Mouse (Mus musculus) limb, embryonic 11.5 days (tissue): Measurements from ENCODE around the gene Cux2. TPM values are rescaled to one million over a fixed set of nuclear protein-coding genes. Genes with fewer than 3 reads are reported as not detected.

Experiments used
- ATAC-seq: fragments of 200-750 bp; cut with Nextera tagmentation; 2 replicates; pipeline ENCODE4 v1.8.0; 2017; ENCODE audit warnings: low read depth; ENCODE audit not compliant: insufficient number of reproducible peaks, low FRiP score, low TSS enrichment
- DNase-seq: peaks from one replicate; pipeline ENCODE4 v3.0.0-alpha.2; 2015; ENCODE audit warnings: low spot score
- H3K27ac ChIP-seq: fragments of 300-500 bp; sonication (generic); replicated peaks from 2 replicates; pipeline ENCODE4 v1.5.1; 2014; ENCODE audit warnings: low read depth, mild to moderate bottlenecking, low read length
- H3K27me3 ChIP-seq: fragments of 300-500 bp; sonication (generic); 2 replicates; pipeline ENCODE4 v1.6.1; 2014; ENCODE audit warnings: mild to moderate bottlenecking, low read length, mixed read lengths; ENCODE audit not compliant: control insufficient read depth, insufficient read depth
- H3K36me3 ChIP-seq: fragments of 300-500 bp; sonication (generic); 2 replicates; pipeline ENCODE4 v1.6.1; 2014; ENCODE audit warnings: mild to moderate bottlenecking, low read length, moderate library complexity, mixed read lengths; ENCODE audit not compliant: control insufficient read depth, insufficient read depth
- H3K4me1 ChIP-seq: fragments of 300-500 bp; sonication (generic); 2 replicates; pipeline ENCODE4 v1.6.1; 2014; ENCODE audit warnings: low read length, mixed read lengths; ENCODE audit not compliant: control insufficient read depth, insufficient read depth
- H3K4me2 ChIP-seq: fragments of 300-500 bp; sonication (generic); 2 replicates; pipeline ENCODE4 v1.6.1; 2014; ENCODE audit warnings: low read depth, mild to moderate bottlenecking, moderate library complexity; ENCODE audit not compliant: severe bottlenecking
- H3K4me3 ChIP-seq: fragments of 300-500 bp; sonication (generic); 2 replicates; pipeline ENCODE4 v1.5.1; 2014; ENCODE audit warnings: low read depth, low read length
- H3K9ac ChIP-seq: fragments of 300-500 bp; sonication (generic); 2 replicates; pipeline ENCODE4 v1.6.1; 2014; ENCODE audit warnings: mild to moderate bottlenecking, low read length
- H3K9me3 ChIP-seq: fragments of 300-500 bp; sonication (generic); 2 replicates; pipeline ENCODE4 v1.6.1; 2016; ENCODE audit warnings: low read length; ENCODE audit not compliant: control insufficient read depth
- WGBS: fragments of 180-500 bp; shearing (Covaris S2); extraction: QIAGEN DNeasy Blood & Tissue Kit; methylation state at CpG from one replicate; pipeline ENCODE4 v1.1.7; 2014; 5-methylcytosine and 5-hydroxymethylcytosine counted together
- polyA plus RNA-seq: library from polyadenylated mRNA; unstranded; fragments of >200 nt; fragmentation: Nextera tagmentation; extraction: Ambion mirVana; gene quantifications from 2 replicates; pipeline ENCODE4 v1.2.1, GENCODE M21; 2014

Gene Cux2
- polyA plus RNA-seq, 1 experiment from 2014 or later: 3.7 TPM

DNA sequence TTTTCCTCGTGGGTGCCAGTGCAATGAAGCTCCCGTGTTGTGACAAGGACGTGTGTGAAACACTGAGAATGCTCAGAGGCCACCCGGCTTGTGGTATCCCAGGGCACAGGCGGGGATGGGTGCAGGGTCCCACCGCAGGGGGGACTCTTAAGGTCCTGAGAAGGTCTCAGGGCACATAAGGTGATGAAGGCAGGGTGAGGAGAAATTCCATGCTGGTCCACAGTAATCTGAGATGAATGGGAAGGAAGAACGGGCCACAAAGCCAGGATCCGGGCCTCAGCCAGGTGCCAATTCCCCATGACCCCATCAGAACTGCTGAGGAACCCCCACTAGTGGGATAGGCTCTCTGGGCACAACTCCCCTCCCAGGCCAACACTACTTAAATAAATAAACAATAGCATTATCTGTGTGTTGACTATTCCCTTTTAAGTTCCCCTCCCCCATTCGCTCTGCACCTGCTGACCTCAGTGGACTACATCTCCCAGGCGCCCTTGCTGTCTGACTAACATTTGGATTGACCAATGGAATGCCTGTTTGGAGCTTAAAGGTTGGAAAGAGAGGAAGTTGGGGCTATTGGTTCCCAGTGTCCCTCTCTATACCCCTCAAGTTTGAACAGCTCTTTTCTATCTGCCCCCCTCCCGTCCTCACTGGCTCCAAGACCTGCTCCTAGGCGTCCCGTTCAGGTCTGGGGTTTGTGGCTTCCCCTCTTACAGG lies 4.4 kb upstream of the Cux2 start:
- ATAC-seq: 0 out of 2 replicates have a peak, but pooled peaks have one; percentile 5
- peaks cover 6% of the 10 kb centered on the region for H3K27me3 ChIP-seq
- H3K27ac ChIP-seq: no peak overlapping the region
- 0 out of 2 replicates have a peak overlapping the region, but pooled peaks have one; percentile 20 for H3K4me2 ChIP-seq
- no peaks in the 10 kb centered on the region for H3K36me3 ChIP-seq
- DNase-seq: peak; percentile 68
- no peak overlapping the region for H3K9ac ChIP-seq
- WGBS: 32% methylated on average over 13 of the region's 13 CpGs
- H3K4me1 ChIP-seq: peaks cover 10% of the 10 kb centered on the region
- peaks cover 5% of the 10 kb centered on the region; the same call in 1 of the 2 replicates for H3K9me3 ChIP-seq
- no peak overlapping the region for H3K4me3 ChIP-seq

DNA sequence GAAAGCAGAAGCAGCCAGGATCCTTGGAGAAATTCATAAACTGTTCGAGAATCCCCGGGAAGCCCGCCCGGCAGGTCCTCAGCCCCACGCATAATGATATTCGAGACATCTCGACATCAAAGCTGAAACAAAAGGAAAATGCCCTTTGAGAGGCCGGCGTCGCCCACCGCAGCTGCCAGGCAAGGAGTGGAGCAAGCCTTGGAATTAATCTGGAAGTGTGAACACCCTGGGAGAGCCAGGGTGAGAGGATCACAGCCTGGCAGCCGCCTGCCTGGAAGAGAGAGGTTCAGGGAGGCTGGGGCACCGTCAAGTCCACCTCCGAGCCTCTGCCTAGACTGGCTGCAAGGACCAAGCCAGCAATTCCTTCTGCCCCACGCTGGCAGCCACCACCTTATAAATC lies 3.7 kb upstream of the Cux2 start:
- no peak for DNase-seq
- WGBS: 10% methylated on average over 15 of the region's 15 CpGs
- peaks cover 13% of the 10 kb centered on the region for H3K27me3 ChIP-seq
- no peak overlapping the region for H3K4me3 ChIP-seq
- no peak overlapping the region for H3K4me2 ChIP-seq
- no peaks in the 10 kb centered on the region for H3K36me3 ChIP-seq
- no peak for ATAC-seq
- peaks cover 5% of the 10 kb centered on the region; the same call in 1 of the 2 replicates for H3K9me3 ChIP-seq
- H3K4me1 ChIP-seq: peaks cover 13% of the 10 kb centered on the region
- H3K9ac ChIP-seq: no peak overlapping the region
- no peak overlapping the region for H3K27ac ChIP-seq

DNA sequence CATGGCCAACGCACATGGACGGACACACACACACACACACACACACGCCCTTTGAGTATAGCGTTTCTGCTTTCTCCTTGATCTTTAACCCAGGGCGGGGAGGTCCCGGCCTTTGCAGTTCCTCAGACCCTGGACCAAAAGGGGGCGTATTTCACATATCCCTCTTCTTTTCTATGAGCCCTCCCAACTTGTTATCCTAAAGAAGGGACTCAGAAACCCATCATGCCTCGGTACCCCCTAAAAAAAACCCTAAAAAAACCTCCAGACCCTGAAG lies 867 bp upstream of the Cux2 start:
- Histone ChIP-seq H3K36me3 (no peaks in the 10 kb centered on the region), H3K4me2 (peak overlapping the region; percentile 53), H3K9ac (no peak overlapping the region; the same call in 1 of the 2 replicates), H3K4me3 (peak overlapping the region; percentile 66; the same call in 1 of the 2 replicates), H3K9me3 (no peaks in the 10 kb centered on the region), H3K27ac (no peak overlapping the region), H3K27me3 (peaks cover 38% of the 10 kb centered on the region), H3K4me1 (peaks cover 17% of the 10 kb centered on the region)
- DNase-seq (no peak), ATAC-seq (no peak)
- 3% methylated on average over 8 of the region's 8 CpGs for WGBS

DNA sequence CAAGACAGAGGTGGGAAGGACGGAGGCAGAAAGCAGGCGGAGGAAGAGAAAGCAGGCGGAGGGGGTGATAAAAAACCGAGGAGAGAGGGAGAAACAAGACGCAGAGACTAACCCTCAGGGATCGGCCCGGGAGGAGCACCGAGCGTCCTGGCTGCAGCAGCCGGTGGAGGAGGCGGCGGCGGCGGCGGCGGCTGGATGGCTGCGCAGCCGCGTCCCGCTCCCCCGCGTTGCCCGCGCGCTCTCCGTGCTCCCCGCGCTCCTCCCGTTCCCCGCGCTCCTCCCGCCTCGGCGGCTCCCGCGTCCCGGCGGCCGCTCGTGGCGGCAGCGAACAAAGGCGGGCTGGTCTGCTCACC lies 262 bp downstream of the Cux2 start:
- Histone ChIP-seq H3K9ac (peak overlapping the region; percentile 74), H3K4me3 (peak overlapping the region; percentile 66), H3K27ac (no peak overlapping the region), H3K36me3 (no peaks in the 10 kb centered on the region), H3K4me1 (peaks cover 17% of the 10 kb centered on the region), H3K27me3 (peaks cover 39% of the 10 kb centered on the region), H3K9me3 (no peaks in the 10 kb centered on the region), H3K4me2 (peak overlapping the region; percentile 53)
- ATAC-seq: no peak
- peak; percentile 73 for DNase-seq
- WGBS: 0% methylated on average over 7 of the region's 43 CpGs

DNA sequence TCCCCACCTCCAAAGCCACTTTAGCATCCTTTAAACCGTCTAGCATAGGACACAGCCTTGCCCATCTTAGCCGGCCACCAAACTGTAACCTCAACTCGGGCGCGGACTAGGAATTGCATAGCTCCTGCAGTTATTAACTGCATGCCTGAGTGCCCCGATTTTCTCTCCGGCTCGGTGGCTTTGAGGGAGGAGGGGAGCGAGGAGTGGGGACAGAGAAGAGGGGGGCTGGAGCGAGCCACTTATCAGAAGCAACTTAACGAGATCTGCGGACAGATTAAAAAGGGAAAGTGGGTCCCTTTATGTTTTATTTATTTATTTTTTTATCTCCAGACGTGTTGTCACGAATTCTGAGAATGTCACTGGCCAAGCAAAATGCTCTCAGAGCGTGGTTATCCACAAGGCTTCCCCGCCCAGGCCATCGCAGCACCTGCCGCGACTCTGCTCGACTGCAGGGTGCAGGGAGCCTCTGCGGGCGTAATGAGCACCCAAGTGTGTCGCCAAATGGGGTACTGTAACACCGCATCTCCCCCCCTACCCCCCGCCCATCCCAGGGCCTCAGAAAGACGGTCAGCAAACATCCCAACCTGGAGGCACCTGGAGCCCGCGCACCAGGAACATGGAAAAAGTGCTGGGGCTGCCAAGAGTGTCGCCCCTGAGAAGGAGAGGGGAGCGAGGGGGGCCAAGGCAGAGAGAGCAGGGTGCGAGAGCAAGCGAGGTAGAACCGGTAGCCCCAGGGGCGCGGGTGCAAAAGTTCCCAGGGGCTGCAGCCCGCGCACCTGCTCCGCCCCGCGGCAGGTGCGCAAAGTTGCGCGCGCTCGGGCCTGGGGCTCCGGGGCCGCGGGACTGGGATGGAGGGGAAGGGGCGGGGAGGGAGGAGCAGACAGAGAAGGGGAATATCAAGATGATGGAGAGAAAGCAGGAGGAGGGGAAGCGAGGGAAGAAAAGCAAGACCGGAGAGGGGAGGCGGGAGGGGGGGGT lies 927 bp downstream of the Cux2 start:
- Histone ChIP-seq H3K9ac (no peak overlapping the region), H3K9me3 (no peaks in the 10 kb centered on the region), H3K4me1 (peaks cover 17% of the 10 kb centered on the region), H3K4me2 (peak overlapping the region; percentile 53), H3K36me3 (no peaks in the 10 kb centered on the region), H3K4me3 (peak overlapping the region; percentile 66), H3K27me3 (peaks cover 36% of the 10 kb centered on the region), H3K27ac (no peak overlapping the region)
- ATAC-seq (no peak), DNase-seq (peak; percentile 45)
- 1% methylated on average over 52 of the region's 52 CpGs for WGBS

DNA sequence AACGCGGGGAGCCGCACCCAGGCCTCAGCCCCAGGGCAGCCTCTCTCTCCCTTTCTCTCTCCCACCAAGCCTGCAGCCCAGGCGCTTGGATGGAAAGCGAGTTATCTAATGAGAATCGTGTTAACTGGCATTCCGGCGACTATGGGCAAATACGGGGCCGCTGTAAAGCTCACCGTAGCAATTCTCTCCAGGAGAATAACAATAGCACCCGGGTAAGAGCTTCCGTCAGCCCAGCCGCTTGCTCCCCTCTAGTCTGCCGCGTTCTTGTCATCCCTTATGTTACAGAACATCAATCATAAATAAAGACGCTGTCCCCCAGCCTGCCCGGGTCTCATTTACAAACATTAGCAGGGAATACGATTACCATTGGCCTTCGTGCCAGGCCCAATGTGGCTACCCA lies 1.6 kb downstream of the Cux2 start:
- peaks cover 33% of the 10 kb centered on the region for H3K27me3 ChIP-seq
- H3K36me3 ChIP-seq: no peaks in the 10 kb centered on the region
- H3K4me2 ChIP-seq: peak overlapping the region; percentile 53; the same call in 1 of the 2 replicates

DNA sequence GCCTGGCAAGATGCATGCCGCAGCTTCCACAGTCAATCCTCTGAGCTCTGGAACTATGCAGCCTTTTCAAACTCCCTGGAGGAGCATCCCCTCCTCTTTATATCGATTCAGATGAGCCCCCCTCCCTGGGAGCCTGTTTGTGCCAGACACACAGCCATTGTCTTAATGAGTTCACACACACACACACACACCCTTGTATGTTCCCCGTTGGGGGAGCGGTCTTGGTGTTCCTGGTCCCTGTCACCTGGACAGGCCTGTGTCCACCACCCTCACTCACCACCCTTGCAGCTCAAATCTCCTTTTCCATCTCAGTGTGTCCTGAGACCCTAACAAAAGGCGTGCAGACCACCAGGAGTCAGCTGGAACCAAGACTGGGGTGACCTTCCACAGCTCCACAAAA lies 2.1 kb downstream of the Cux2 start:
- 0 out of 2 replicates have a peak overlapping the region, but pooled peaks have one; percentile 53 for H3K4me2 ChIP-seq
- H3K27me3 ChIP-seq: peaks cover 33% of the 10 kb centered on the region
- WGBS: 55% methylated on average over 5 of the region's 5 CpGs

More for the DNA sequence above, 1.6 kb downstream of the Cux2 start:
- Histone ChIP-seq H3K27ac (no peak overlapping the region), H3K4me1 (peaks cover 14% of the 10 kb centered on the region), H3K9me3 (no peaks in the 10 kb centered on the region), H3K4me3 (0 out of 2 replicates have a peak overlapping the region, but pooled peaks have one; percentile 14), H3K9ac (no peak overlapping the region)
- no peak for ATAC-seq
- WGBS: 3% methylated on average over 20 of the region's 20 CpGs
- DNase-seq: peak; percentile 39

DNA sequence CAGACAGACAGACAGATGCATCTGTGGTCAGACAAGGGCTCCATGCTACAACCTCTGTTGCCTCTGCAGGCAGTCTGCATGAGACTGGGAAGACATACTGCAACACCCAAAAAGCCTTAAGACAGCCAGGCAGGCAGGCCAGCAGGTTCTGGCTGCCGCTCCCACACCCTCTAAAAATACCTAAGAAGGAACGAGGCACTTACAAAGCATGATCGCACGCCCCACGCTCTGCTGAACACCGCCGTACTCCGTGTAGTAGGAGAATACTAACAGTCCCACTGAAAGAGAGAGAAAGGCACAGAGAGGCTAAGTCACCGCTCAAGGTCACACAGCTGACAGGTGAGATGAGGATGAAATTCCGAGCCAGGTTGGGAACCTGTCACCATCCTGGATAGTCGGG lies 6.3 kb downstream of the Cux2 start:
- Histone ChIP-seq H3K4me1 (peaks cover 4% of the 10 kb centered on the region), H3K4me3 (no peak overlapping the region), H3K27me3 (peaks cover 25% of the 10 kb centered on the region), H3K9ac (no peak overlapping the region), H3K4me2 (no peak overlapping the region), H3K27ac (no peak overlapping the region), H3K36me3 (no peaks in the 10 kb centered on the region), H3K9me3 (no peaks in the 10 kb centered on the region)
- 91% methylated on average over 11 of the region's 11 CpGs for WGBS
- ATAC-seq (no peak), DNase-seq (no peak)

More for the DNA sequence above, 2.1 kb downstream of the Cux2 start:
- no peak for ATAC-seq
- H3K27ac ChIP-seq: no peak overlapping the region
- H3K9ac ChIP-seq: no peak overlapping the region
- no peaks in the 10 kb centered on the region for H3K36me3 ChIP-seq
- no peak for DNase-seq
- no peak overlapping the region for H3K4me3 ChIP-seq
- no peaks in the 10 kb centered on the region for H3K9me3 ChIP-seq
- peaks cover 11% of the 10 kb centered on the region for H3K4me1 ChIP-seq
